Mouse (Mus musculus) embryo, embryonic 11 days (tissue): ENCODE results near the gene Il9r.

Source experiments
- DNase-seq: peaks from one replicate; pipeline ENCODE4 v3.0.0-alpha.2; 2015

Gene Il9r

GRCm38 (mm10) chr11:32198256-32198955 lies 1.7 kb downstream of the Il9r start:
- DNase-seq, result no peak

DNA sequence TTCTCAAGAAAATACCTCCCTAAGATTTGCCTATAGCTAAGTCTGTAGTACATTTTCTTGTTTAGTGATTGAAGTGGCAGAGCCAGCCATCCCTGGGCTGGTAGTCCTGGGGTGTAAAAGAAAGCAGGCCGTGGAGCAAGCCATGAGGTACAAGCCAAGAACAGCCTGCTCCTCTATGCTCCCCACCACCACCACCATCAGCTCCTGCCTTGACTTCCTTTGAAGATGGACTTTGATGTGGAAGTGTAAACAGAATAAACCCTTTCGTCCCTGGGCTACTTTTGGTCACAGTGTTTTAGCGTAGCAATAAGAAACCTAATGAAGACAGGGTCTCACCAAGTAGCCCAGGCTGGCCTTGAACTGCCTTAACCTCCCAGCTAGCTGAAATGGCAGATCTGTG lies 2.3 kb downstream of the Il9r start:
- no peak for DNase-seq

GRCm38 (mm10) chr11:32196727-32197126 lies 3.4 kb downstream of the Il9r start:
- no peak for DNase-seq

GRCm38 (mm10) chr11:32195867-32196540 lies 4.1 kb downstream of the Il9r start:
- no peak for DNase-seq

DNA sequence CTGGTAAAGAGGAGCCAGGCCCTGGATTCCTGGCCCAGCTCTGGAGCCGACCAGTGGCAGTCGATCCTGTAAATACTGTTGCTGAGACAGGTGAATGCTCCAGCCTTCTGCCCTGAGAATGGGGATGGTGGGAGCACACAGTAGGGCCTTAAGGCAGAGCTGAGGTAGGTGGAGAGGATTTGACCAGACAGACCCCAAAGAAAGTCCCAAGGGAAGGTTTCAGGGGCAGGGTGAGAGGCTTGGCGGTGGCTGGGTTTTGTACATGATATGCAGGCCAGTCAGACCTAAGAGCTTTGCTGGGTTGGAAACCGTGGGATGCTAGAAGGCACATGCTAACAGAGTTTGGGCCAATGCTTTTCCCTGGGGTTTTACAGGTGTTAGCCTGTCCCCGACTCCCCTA lies 5.5 kb downstream of the Il9r start:
- DNase-seq, result no peak

DNA sequence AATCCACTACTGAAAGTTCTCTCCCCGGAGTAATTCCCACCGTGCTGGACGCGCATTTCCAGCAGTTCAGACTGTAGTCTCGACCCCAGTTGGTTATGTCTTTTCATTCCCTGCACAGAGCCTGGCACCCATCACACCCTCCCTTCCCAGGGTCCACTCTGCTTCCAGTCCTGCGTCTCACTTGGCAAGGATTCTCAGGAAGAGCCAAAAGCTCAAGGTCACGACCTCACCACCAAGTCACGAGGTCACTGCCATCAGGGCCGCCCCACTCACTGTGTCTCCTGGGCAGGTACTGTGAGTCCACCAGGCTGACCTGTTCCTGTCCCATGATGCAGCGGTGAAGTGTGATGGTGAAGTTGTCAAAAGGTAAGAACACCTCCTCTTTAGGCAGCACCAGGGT lies 6.0 kb downstream of the Il9r start:
- DNase-seq, result no peak

- no peak for DNase-seq
Observed at GRCm38 (mm10) chr11:32193156-32193555, 6.9 kb downstream of the Il9r start.

GRCm38 (mm10) chr11:32190603-32191110 lies 9.4 kb downstream of the Il9r start:
- no peak for DNase-seq

DNA sequence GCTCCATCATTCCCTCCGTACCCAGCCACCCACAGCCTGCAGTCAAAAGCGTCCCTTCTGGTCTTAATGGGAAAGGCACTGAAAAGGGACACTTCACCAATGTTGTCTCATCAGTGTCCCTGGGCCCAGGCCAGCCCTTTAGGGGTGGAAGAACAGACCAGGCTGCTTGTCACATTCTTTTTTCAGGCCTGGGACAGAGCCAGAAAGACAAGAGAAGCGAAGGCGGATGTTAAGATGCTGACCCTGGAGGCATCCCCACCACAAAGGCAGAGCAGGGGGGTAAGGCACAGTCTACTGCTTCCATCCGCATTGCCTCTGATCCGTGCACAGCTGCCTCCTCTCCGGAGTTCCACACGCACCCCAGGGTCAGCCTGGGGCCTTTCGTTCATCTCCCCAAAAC lies 10.0 kb downstream of the Il9r start:
- DNase-seq, result no peak

DNA sequence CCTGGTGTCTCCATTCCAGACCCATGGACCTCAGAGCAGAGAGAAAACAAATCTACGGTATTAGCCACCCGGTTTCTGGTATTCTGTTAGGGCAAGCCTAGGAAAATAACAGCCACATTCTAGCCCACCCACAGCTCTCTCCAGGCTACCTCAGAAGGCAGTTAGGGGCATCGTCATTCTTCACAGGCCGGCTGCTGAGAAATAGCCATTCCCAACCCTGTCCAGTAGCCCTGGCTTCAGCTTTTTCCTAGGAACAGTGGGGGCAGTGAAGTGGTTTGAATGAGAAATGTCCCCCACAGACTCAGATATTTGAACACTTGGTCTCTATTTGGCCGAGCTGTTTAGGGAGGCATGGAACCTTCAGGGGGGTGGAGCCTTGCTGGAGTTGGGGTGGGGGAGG lies 10.6 kb downstream of the Il9r start:
- no peak for DNase-seq

DNA sequence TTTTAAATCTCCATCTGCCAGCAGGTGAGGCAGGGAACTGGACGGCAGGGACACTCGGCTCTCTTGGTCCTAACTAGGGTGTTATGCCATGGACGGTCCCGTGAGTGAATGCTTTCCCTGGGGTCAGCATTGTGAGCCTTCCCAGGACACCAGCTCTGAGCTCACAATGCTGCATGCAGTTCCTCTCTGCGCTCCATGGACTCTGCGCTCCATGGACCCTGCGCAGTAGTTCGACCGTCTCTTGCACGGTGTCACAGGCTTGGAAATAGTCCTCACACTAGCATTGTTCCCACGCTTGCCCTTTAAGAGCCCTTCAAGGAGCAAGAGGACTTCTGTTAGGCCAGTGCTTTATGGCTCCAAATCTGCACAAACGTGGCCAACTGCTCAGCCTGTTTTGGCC lies 11.2 kb downstream of the Il9r start:
- DNase-seq, result no peak

DNA sequence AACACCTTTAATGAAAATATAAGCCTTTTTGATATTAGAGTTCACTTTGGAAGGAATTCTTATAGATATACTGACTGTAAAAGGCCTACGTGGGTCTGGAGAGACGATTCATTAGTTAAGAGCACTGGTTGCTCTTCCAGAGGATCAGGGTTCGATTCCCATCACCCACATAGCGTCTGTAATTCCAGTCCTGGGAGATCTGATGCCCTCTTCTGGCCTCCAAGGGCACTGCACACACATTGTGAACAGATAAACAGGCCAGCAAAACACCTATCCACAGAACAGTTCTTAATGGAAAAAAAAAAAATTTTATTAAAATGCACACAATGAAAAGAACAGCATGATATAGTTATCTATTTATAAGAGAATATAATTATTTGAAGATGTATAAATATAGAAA lies 12.8 kb downstream of the Il9r start:
- no peak for DNase-seq

GRCm38 (mm10) chr11:32186031-32186430 lies 14.0 kb downstream of the Il9r start:
- DNase-seq, result no peak

GRCm38 (mm10) chr11:32184469-32184868 lies 15.6 kb downstream of the Il9r start:
- DNase-seq, result no peak

DNA sequence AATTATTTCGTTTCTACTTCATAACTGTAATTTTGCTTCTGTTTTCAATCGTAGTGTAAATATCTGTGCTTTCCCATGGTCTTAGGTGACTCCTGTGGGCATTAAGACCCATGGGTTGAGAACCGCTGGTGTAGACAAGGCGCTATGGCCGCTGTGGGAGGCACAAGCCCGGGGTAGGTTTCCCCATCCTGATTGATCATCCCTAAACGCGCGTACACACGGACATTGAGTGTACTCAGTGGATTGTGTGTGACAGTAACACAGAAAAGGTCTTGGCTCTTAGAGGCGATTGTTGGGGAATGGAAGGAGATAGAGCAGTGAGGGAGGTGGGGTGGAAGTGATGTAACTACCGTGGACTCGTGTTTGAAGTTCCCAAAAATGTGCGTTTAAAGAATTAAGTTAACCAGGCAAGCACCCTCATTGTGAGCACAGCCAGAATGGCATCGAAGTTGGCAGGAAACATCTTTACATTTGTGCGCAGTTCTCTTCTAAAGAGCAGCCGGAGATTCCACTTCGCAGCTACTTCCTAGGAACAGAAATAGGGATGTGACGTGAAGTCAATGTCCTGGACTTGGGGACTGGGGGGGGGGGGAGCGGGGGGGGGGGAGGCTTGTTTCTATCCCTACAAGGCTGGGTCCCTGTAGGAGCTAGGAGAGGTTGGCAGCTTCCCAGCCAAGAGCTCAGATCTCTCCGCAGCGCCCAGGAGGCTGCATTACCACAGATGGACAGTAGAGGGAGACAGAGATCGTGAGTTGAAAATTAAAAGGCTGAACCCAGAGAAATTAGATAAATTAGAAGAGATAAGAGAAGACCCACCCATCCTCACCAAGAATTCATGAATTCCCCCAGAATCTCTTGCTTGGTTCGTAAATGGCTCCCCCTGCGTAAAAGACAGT lies 17.9 kb downstream of the Il9r start:
- peak; percentile 69 for DNase-seq

GRCm38 (mm10) chr11:32181246-32181645 lies 18.8 kb downstream of the Il9r start:
- no peak for DNase-seq

DNA sequence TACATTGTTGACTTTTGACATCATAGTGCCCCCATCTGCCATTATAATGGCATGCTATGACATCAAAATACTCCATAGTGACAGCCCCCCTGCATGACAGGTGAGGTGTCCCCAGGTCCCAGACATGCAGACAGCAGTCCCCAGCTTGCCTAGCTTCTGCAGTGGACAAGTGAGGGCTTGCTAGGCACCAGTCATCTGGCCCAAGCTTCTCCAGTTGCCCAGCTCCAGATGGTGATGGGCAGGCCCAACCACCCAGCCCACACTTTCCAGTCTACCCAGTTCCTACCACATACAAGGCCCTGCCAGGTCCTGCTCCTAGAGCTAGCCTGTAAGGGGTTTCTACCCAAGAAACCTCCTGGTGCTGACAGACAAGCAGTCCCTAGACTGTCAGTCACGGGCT lies 21.6 kb downstream of the Il9r start:
- DNase-seq, result no peak

GRCm38 (mm10) chr11:32166683-32167082 lies 33.4 kb downstream of the Il9r start:
- no peak for DNase-seq

DNA sequence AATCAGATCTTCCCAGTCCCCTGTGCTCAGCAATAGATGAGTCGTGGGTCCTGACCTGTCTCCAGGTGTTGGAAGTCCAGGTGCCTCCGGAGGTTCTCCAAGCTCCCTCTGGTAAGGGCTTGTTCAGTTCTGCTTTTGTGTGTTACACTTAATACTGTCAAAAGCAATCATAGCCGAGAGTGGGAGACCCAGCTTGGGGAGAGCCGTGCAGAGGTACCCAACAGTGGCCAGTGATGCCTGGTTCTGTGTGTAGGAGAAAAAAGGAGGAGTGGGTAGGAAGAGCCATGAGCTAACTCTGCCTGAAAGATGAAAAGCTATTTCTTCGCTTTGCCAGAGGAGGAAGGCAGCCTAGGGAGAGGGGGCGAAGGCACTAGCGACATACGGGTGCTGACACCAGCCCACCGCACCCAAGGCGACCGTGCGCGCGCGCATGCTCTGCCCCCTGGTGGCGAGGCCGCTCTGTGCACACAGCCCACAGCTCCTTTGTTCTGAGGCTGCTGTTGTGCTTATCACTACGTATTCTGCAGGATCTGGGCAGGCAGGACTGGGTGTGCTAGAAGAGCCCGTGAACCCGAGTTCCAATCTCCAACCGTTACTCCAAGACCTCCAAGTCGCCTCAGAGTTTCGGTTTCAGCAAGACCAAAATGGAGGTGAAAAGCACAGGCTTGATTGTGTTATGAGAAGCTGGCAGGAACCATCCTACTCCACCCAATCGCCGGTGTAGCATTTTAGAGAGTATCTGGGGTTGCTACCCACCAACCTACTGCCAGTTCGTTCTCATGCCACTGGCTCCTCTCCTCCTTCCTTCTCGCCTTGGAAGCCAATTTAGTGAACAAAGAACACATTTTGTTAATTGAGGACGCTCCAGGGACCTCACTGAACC lies 37.9 kb downstream of the Il9r start:
- peak; percentile 88 for DNase-seq

DNA sequence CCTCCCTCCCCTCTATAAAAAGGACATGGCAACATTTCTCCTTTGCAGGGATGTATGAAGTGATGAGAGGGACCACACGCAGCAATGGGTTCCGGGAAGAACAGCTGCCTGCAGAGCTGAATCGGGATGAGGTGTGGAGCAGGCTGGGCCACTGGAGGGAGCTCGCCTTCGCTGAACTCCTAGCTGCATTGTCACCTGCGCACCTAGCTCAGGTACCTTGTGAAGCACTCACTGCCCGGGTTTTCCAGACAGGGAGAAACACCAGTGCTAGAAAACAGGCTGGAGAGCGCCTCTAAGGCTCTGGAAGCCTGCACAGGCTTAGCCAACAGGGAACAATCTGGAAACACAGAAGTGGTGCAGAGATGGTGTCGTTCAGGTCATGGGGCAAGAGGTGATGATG lies 38.6 kb downstream of the Il9r start:
- peak; percentile 56 for DNase-seq

- no peak for DNase-seq
Observed at GRCm38 (mm10) chr11:32160341-32160740, 39.7 kb downstream of the Il9r start.

DNA sequence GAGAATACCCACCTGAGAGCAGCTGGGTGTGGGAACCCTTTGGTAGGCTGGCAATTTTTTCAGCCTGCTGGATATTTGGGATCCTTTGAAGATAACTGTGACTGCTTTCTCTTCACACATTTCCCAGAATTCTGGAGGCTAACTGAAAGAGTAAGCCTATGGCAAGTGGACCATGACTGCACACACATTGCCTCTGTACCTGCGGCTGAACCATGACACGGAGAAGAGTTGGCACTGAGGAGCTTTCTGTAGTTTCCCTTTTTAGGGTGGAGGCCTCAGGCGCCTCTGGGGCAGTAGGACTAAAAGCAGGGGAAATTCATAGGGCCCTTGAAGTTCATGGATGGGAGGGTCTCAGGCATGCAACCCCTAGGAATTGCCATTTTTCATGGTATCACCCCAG lies 40.9 kb downstream of the Il9r start:
- DNase-seq, result no peak
